Mouse (Mus musculus) left cerebral cortex, postnatal 4 days (tissue): ENCODE results near the gene Farp1. TPM values are rescaled to one million over a fixed set of nuclear protein-coding genes. Genes with fewer than 3 reads are reported as not detected.

Experiments used
- DNase-seq: peaks from one replicate; pipeline ENCODE4 v3.0.0-alpha.2; 2022
- intact Hi-C: fragments of 180-260 bp; cut with DNase I; formaldehyde crosslinking; loops from one replicate; pipeline ENCODE4 v1.15.1; 2025
- total RNA-seq, 2 experiments: library from RNA; stranded (reverse); gene quantifications; 2 replicates each; pipeline ENCODE4 v1.2.3; 2021

The Farp1 gene
- total RNA-seq, 2 experiments from 2014 or later = 239 to 257 TPM

- intact Hi-C loops = no loop called here
- no peak for DNase-seq
Measured at GRCm38 (mm10) chr14:121292391-121292790, 257.4 kb downstream of the Farp1 start.

GRCm38 (mm10) chr14:121294484-121294883 is 259.5 kb downstream of the Farp1 start:
- intact Hi-C loops = no loop called here
- DNase-seq = no peak

GRCm38 (mm10) chr14:121297103-121297502 is 262.1 kb downstream of the Farp1 start:
- no peak for DNase-seq
- intact Hi-C loops = no loop called here

- intact Hi-C loops = no loop called here
Measured at GRCm38 (mm10) chr14:121298537-121298936, 263.5 kb downstream of the Farp1 start.

GRCm38 (mm10) chr14:121299093-121299492 is 264.1 kb downstream of the Farp1 start:
- DNase-seq = no peak
- intact Hi-C loops = no loop called here

More at GRCm38 (mm10) chr14:121298537-121298936, 263.5 kb downstream of the Farp1 start:
- no peak for DNase-seq

GRCm38 (mm10) chr14:121304523-121304922 is 269.5 kb downstream of the Farp1 start:
- intact Hi-C loops = no loop called here
- DNase-seq = no peak

GRCm38 (mm10) chr14:121305316-121306064 is 270.5 kb downstream of the Farp1 start:
- intact Hi-C loops = no loop called here
- DNase-seq = no peak

GRCm38 (mm10) chr14:121309909-121310308 is 274.9 kb downstream of the Farp1 start:
- intact Hi-C loops = no loop called here
- DNase-seq = no peak

- DNase-seq = no peak
- intact Hi-C loops = no loop called here
Measured at GRCm38 (mm10) chr14:121310325-121311080, 275.5 kb downstream of the Farp1 start.

- no peak for DNase-seq
- intact Hi-C loops = no loop called here
Measured at GRCm38 (mm10) chr14:121311083-121311482, 276.1 kb downstream of the Farp1 start.

- no peak for DNase-seq
- intact Hi-C loops = no loop called here
Measured at GRCm38 (mm10) chr14:121313283-121313682, 278.3 kb downstream of the Farp1 start.

- peak; percentile 57 for DNase-seq
- intact Hi-C loops = no loop called here
Measured at GRCm38 (mm10) chr14:121314934-121315333, 279.9 kb downstream of the Farp1 start.

GRCm38 (mm10) chr14:121316136-121316535 is 281.1 kb downstream of the Farp1 start:
- DNase-seq = peak; percentile 13
- intact Hi-C loops = no loop called here

GRCm38 (mm10) chr14:121316631-121317311 is 281.8 kb downstream of the Farp1 start:
- intact Hi-C loops = no loop called here
- DNase-seq = no peak

GRCm38 (mm10) chr14:121317312-121317671 is 282.3 kb downstream of the Farp1 start:
- DNase-seq = no peak
- intact Hi-C loops = no loop called here

GRCm38 (mm10) chr14:121318382-121318781 is 283.4 kb downstream of the Farp1 start:
- no peak for DNase-seq
- intact Hi-C loops = no loop called here

- no peak for DNase-seq
- intact Hi-C loops = no loop called here
Measured at GRCm38 (mm10) chr14:121322150-121322549, 287.1 kb downstream of the Farp1 start.

GRCm38 (mm10) chr14:121322641-121323040 is 287.6 kb downstream of the Farp1 start:
- DNase-seq = no peak
- intact Hi-C loops = no loop called here

- DNase-seq = no peak
- intact Hi-C loops = no loop called here
Measured at GRCm38 (mm10) chr14:121324521-121325330, 289.7 kb downstream of the Farp1 start.

- intact Hi-C loops = no loop called here
- DNase-seq = no peak
Measured at GRCm38 (mm10) chr14:121326432-121326831, 291.4 kb downstream of the Farp1 start.

- intact Hi-C loops = no loop called here
- DNase-seq = no peak
Measured at GRCm38 (mm10) chr14:121328878-121329277, 293.9 kb downstream of the Farp1 start.
